Mouse (Mus musculus) midbrain, embryonic 14.5 days (tissue): ENCODE data around the gene Pfdn6. TPM values are rescaled to one million over a fixed set of nuclear protein-coding genes. Genes with fewer than 3 reads are reported as not detected.
"Not testable (repeated sequence)": the region's sequence is repeated elsewhere in the genome, so short reads cannot be mapped to it uniquely, and the experiment has no call there.

Experiments
- ATAC-seq: fragments of 200-750 bp; cut with Nextera tagmentation; 2 replicates; pipeline ENCODE4 v1.8.0; 2017; ENCODE audit warnings: moderate number of reproducible peaks, moderate library complexity; ENCODE audit not compliant: low FRiP score, low TSS enrichment
- DNase-seq: peaks from one replicate; pipeline ENCODE4 v3.0.0-alpha.2; 2015
- H3K27ac ChIP-seq: fragments of 300-500 bp; sonication (generic); replicated peaks from 2 replicates; pipeline ENCODE4 v1.5.1; 2014; ENCODE audit warnings: mild to moderate bottlenecking, low read depth, low read length, moderate library complexity
- H3K27me3 ChIP-seq: fragments of 300-500 bp; sonication (generic); 2 replicates; pipeline ENCODE4 v1.6.1; 2014; ENCODE audit warnings: low read length, control low read depth, mixed read lengths; ENCODE audit not compliant: control insufficient read depth, insufficient read depth
- H3K36me3 ChIP-seq: fragments of 300-500 bp; sonication (generic); 2 replicates; pipeline ENCODE4 v1.6.1; 2014; ENCODE audit warnings: low read length, control low read depth; ENCODE audit not compliant: control insufficient read depth, insufficient read depth
- H3K4me1 ChIP-seq: fragments of 300-500 bp; sonication (generic); 2 replicates; pipeline ENCODE4 v1.6.1; 2014; ENCODE audit warnings: mild to moderate bottlenecking, antibody characterized with exemption, low read length, control low read depth; ENCODE audit not compliant: control insufficient read depth, insufficient read depth
- H3K4me2 ChIP-seq: fragments of 300-500 bp; sonication (generic); 2 replicates; pipeline ENCODE4 v1.6.1; 2014; ENCODE audit warnings: mild to moderate bottlenecking, low read length, moderate library complexity
- H3K4me3 ChIP-seq: fragments of 300-500 bp; sonication (generic); replicated peaks from 2 replicates; pipeline ENCODE4 v1.5.1; 2014; ENCODE audit warnings: low read depth, low read length
- H3K9ac ChIP-seq: fragments of 300-500 bp; sonication (generic); replicated peaks from 2 replicates; pipeline ENCODE4 v1.6.1; 2014; ENCODE audit warnings: mild to moderate bottlenecking, low read length, moderate library complexity
- H3K9me3 ChIP-seq: fragments of 300-500 bp; sonication (generic); 2 replicates; pipeline ENCODE4 v1.6.1; 2016; ENCODE audit warnings: low read length, control low read depth, mixed read lengths; ENCODE audit not compliant: control insufficient read depth
- WGBS: fragments of 180-500 bp; shearing (Covaris S2); extraction: QIAGEN DNeasy Blood & Tissue Kit; methylation state at CpG from one replicate; pipeline ENCODE4 v1.1.7; 2014; 5-methylcytosine and 5-hydroxymethylcytosine counted together
- polyA plus RNA-seq: library from polyadenylated mRNA; unstranded; fragments of >200 nt; fragmentation: Nextera tagmentation; extraction: Ambion mirVana; gene quantifications from 2 replicates; pipeline ENCODE4 v1.2.1, GENCODE M21; 2014

Pfdn6 gene
- polyA plus RNA-seq, 1 experiment from 2014 or later, result 167 TPM

DNA sequence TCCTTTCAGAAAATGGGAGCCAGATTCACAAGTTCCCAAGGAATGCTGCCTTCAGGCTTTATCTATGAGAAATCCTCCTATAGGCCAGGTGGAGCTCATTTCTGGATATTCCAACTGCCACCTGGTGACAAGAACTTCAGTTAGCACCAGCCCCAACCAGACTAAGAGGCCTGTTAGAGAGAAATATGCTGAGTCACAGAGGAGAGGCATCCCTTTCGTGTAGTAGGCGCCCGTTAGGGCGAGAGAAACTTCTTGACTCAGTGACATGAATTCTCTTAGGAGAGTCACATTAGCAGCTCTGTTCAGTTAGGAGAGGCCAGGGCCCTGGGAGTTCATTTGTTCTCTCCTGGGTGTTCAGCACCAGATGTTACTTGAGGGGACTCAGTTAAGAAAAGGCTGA is 40.5 kb downstream of the Pfdn6 start:
- ATAC-seq, result no peak
- no peaks in the 10 kb centered on the region for H3K27me3 ChIP-seq

DNA sequence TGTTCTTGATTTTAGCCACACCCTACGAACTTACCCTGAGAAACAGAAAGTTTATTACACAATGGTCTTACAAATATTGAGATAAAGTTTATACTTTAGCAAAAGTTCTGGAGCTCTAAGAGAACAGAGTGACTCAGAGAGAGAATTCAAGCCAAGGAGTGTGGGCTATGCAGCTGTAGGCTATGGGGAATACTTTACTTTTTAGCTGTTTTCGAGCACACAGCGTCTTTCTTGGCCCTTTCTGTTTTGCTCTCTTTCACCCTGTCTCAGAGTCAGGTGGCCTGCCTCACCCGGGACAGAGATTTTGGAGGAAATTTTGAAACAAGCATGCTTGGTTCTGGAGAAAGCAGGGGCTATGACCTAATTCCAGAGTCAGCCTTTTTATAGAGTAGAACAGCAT is 42.0 kb downstream of the Pfdn6 start:
- not testable (repeated sequence) for H3K27ac ChIP-seq, DNase-seq, H3K27me3 ChIP-seq, H3K36me3 ChIP-seq, ATAC-seq, H3K4me2 ChIP-seq, H3K9ac ChIP-seq, H3K4me3 ChIP-seq, H3K9me3 ChIP-seq, H3K4me1 ChIP-seq
- WGBS, result 89% methylated on average over 4 of the region's 4 CpGs

More for the DNA sequence above, 40.5 kb downstream of the Pfdn6 start:
- DNase-seq, result no peak
- WGBS, result 84% methylated on average over 4 of the region's 4 CpGs
- Histone ChIP-seq H3K4me1 (no peaks in the 10 kb centered on the region), H3K36me3 (no peaks in the 10 kb centered on the region), H3K27ac (no peak overlapping the region), H3K9me3 (no peaks in the 10 kb centered on the region), H3K9ac (no peak overlapping the region), H3K4me2 (no peak overlapping the region), H3K4me3 (no peak overlapping the region)

DNA sequence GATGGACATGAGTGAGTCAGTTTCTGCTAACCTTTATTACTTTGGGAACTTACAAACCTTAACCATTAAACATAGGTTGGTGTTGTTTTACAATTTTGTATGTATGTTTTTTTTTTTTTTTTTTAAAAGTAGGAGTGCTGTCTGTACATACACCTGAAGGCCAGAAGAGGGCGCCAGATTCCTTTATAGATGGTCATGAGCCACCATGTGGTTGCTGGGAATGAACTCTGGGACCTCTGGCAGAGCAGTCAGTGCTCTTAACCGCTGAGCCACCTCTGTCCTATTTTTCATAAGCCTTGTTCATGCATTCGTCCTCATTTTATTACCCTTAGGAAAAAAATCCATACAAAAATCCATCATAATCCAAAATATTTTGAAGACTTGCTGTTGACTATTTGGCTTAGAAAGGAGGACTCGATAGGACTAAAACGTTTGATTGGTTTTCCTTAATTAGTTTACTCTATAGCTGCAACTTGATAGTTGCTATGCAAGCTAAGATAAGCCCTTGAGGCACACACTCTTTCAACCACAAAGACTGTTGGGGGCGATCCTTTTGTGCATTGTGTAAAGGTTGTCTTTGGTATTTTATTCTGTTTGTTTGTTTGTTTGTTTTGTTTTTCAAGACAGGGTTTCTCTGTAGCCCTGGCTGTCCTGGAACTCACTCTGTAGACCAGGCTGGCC is 42.9 kb downstream of the Pfdn6 start:
- Histone ChIP-seq H3K4me3 (no peak overlapping the region), H3K27me3 (no peaks in the 10 kb centered on the region), H3K4me2 (no peak overlapping the region), H3K9me3 (no peaks in the 10 kb centered on the region), H3K4me1 (no peaks in the 10 kb centered on the region), H3K9ac (no peak overlapping the region), H3K36me3 (no peaks in the 10 kb centered on the region), H3K27ac (no peak overlapping the region)
- WGBS, result 42% methylated on average over 6 of the region's 6 CpGs
- DNase-seq, result peak; percentile 78
- no peak for ATAC-seq

DNA sequence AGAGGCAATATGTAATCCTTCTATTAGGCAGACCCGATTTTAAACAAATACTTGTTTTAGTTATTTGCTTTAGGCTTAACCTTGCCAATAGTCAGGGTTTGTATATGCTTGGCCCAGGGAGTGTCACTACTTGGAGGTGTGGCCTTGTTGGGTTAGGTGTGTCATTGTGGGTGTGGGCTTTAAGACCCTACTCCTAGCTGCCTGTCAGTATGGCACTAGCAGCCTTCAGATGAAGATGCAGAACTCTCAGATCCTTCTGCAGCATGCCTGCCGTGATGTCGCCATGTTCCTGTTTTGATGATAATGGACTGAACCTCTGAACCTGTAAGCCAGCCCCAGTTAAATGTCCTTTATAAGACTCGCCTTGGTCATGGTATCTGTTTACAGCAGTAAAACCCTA is 47.1 kb downstream of the Pfdn6 start:
- not testable (repeated sequence) for H3K4me3 ChIP-seq, H3K9ac ChIP-seq, H3K27ac ChIP-seq, DNase-seq, H3K4me2 ChIP-seq, H3K4me1 ChIP-seq, H3K9me3 ChIP-seq, H3K36me3 ChIP-seq, H3K27me3 ChIP-seq, ATAC-seq
- 72% methylated on average over 4 of the region's 4 CpGs for WGBS

DNA sequence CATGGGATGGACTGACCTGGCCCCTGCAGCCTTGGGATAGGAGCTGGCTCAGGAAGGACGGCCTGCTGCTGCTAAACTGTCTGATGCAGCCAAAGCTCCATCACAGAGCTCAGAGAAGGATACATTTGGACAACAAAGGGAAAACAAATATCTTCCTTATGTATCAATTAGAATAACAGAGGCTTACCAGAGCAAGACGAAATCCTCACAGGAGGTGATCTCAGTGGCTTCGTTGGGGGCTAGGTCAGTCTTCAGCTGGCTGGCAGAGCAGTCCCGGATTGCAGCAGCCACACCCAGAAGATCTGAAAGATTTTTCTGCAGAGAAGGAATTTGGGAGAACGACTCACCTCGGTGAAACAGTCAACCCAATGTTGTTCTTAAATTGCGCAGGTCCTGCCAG is 47.7 kb downstream of the Pfdn6 start:
- Histone ChIP-seq H3K9ac (no peak overlapping the region), H3K4me1 (no peaks in the 10 kb centered on the region), H3K36me3 (no peaks in the 10 kb centered on the region), H3K4me3 (no peak overlapping the region), H3K27me3 (no peaks in the 10 kb centered on the region), H3K4me2 (no peak overlapping the region), H3K9me3 (no peaks in the 10 kb centered on the region), H3K27ac (no peak overlapping the region)
- no peak for ATAC-seq
- no peak for DNase-seq
- WGBS, result 10% methylated on average over 7 of the region's 7 CpGs

DNA sequence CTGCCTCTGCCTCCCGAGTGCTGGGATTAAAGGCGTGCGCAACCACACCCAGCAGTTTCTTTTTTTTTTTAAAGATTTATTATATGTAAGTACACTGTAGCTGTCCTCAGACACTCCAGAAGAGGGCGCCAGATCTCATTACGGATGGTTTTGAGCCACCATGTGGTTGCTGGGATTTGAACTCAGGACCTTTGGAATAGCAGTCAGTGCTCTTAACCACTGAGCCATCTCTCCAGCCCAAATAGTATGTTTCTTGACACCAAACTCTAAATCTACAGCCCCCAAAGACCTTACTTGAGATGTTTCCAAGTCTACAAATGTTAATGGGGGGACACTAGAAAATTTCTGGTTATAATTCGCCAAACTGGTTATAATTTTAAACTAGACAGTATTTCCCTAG is 48.3 kb downstream of the Pfdn6 start:
- DNase-seq, result not testable (repeated sequence)

DNA sequence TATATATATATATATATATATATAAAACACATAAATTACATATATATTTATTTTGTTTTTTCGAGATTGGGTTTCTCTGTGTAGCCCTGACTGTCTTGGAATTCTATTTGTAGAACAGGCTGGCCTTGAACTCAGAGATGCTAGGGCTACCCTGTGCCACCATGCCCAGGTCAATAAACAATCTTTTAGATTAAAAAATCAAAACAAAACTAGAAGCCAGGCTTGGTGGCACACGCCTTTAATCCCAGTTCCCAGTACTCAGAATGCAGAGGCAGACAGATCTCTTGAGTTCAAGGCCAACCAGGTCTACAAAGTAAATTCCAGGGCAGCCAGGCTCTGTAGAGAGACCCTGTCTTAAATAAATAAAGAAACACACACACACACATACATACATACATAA is 48.8 kb downstream of the Pfdn6 start:
- Histone ChIP-seq H3K36me3 (no peaks in the 10 kb centered on the region), H3K9ac (no peak overlapping the region), H3K27ac (no peak overlapping the region), H3K9me3 (no peaks in the 10 kb centered on the region), H3K4me3 (no peak overlapping the region), H3K27me3 (no peaks in the 10 kb centered on the region), H3K4me2 (no peak overlapping the region), H3K4me1 (no peaks in the 10 kb centered on the region)
- 75% methylated on average over 2 of the region's 2 CpGs for WGBS
- ATAC-seq (no peak), DNase-seq (no peak)

More for the DNA sequence above, 48.3 kb downstream of the Pfdn6 start:
- H3K4me2 ChIP-seq, H3K9me3 ChIP-seq, H3K4me3 ChIP-seq, H3K4me1 ChIP-seq, H3K9ac ChIP-seq, H3K36me3 ChIP-seq, ATAC-seq, H3K27me3 ChIP-seq, H3K27ac ChIP-seq: not testable (repeated sequence)
- WGBS, result 70% methylated on average over 6 of the region's 6 CpGs

DNA sequence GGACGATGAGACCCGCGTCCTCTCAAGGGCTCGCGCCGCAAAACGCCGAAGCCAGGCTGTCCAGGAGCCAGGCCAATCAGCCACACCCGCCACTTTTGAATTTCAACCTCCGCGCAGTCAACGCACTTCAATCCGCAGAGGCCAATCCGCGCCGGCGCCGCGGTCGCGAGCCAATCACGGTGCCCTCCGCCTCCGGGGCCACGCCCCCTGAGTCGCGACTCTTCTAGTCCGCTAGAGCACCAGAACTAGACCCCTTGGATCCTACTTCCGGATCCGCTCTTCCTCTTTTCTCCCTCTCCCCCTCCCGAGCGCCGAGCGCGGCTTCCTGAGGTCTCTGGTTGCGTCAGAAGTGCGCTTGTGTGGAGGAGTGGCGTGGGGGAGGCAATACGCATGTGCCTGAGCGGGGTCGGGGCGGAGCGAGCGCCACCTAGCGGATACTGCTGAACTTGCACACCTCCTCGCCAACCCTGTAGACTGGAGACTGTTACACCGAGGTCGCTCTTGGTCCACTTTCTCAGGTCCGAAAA is 49.5 kb downstream of the Pfdn6 start, which contains the start of gene Kifc1:
Gene Kifc1 (minus strand): TSS at position 129 of the 527 bp plus-strand sequence.
- no peak within 1 kb of the TSS for H3K27ac ChIP-seq
- DNase-seq (peak; percentile 99), ATAC-seq (peak; percentile 100)
- H3K9ac ChIP-seq, result peak within 1 kb of the TSS; percentile 45; the same call in 1 of the 2 replicates
- H3K4me2 ChIP-seq, result peak within 1 kb of the TSS; percentile 67
- peak within 1 kb of the TSS; percentile 54 for H3K4me3 ChIP-seq
- no peaks in the 10 kb centered on the region for H3K9me3 ChIP-seq
- no peaks in the 10 kb centered on the region for H3K27me3 ChIP-seq
- under 1% methylated on average over 49 of the region's 49 CpGs for WGBS
- H3K36me3 ChIP-seq, result no peaks in the 10 kb centered on the region
- no peaks in the 10 kb centered on the region for H3K4me1 ChIP-seq

DNA sequence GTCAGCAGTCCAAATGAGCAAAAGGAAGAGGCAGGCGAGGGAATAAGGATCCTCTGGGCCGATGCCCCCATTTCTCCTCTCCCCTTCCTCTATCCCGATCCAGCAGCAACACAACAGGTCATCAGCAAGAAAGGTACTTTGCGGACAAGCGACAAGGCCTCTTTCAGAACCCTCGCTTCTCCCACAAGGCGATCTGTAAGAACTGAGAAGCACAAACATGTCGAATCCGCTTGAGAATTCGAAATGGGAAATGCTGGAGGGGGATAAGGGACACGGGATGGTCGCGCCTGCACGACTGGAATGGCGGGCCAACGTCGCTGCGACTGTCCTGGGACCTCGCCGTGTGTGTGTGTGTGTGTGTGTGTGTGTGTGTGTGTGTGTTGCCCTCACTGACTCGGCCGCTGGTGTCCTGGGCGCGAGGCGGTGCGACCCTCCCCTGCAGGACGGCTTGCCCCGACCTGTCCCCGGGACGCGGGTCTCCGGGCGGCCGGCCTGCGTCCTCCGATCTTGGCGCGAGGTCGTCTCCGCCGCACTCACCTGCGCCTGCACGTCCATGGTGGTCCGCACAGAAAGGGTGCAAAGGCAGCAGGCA is 50.1 kb downstream of the Pfdn6 start:
- ATAC-seq, result peak; percentile 29; the same call in 1 of the 2 replicates
- under 1% methylated on average over 44 of the region's 44 CpGs for WGBS

More for the DNA sequence above, 50.1 kb downstream of the Pfdn6 start:
- H3K4me3 ChIP-seq, result peak overlapping the region; percentile 54
- H3K4me2 ChIP-seq, result peak overlapping the region; percentile 67
- not testable (repeated sequence) for H3K9me3 ChIP-seq, H3K36me3 ChIP-seq, H3K4me1 ChIP-seq, H3K27ac ChIP-seq, H3K27me3 ChIP-seq, DNase-seq
- H3K9ac ChIP-seq, result peak overlapping the region; percentile 45; the same call in 1 of the 2 replicates
